Mouse (Mus musculus) cerebellum, postnatal 25 days (tissue): ENCODE measurements at regions not wholly inside any gene's neighbourhood (a gene's known extent, or its start where the extent isn't known, plus 50 kb on each side); places are given as distances from the start of the nearest gene placed in this dataset.

Experiments used
- DNase-seq, 2 experiments: peaks; one replicate each; pipeline ENCODE4 v3.0.0; 2021; ENCODE audit warnings: mixed read lengths in 2 of 2

DNA sequence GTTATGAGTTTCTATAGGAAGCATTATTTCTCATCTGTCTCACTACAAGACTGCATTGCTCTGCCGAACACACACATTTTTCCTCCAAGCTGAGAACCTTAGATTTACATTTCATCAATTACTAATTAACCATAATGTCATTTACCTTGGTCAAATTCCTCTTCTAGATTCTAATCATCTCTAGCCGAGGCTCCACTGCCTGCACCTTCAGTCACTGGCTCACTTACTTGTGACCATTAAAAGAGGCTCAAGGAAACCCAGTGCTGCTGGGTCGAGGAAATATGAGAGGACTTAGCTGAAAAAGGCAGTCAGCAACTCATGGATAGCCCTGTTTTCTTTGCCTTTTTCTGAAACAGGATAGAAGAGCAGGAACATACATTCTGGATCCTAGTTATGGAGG is 103.4 kb upstream of the Cited2 start:
- no peak for DNase-seq

DNA sequence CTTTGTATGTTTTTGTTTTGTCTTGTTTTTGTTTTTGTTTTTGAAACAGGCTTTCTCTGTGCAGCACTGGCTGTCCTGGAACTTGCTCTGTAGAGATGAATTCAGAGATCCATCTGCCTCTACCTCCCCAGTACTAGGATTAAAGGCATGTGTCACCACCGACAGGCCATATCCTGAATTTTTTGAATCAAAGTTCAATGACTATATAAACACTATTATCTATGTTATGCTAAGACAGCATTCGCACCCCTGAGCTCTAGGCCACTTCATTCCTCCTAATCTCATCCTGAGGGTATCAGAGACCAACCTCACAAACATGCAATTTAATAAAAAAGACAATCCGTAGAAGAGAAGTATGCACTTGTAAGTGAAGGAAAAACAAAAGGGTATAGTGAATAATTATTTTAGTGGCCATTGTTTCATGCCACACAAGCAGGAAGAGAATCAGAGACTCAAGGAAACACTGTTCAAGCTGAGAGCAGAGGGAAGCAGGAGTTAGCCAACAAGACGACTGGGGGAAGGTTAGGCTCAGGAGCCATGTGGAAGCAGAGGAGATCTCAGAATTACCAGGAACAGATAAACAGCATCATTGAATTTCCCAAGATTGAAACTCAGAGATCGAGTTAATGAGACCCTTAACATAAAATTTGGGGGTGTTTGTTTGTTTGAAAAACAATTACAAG is 101.2 kb upstream of the Cited2 start:
- no peak for DNase-seq

DNA sequence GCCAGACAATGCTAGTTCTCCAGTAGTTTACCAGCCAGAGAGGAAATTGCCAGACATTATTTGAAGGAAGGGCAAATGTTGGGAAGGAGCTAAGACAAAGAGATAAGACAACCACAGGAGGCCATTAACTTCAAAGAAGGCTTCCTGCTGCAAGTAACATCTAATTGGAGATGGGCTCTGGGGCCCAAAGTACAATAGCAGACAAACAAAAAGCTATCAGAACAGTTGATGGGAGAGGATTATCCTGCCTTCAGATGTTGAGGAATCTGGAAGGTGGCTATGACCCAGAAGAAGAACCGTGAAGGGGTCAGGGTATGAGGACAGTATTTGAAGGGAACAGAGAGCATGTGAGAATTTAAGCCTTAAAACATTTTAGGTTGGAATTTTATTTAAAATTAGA is 100.2 kb upstream of the Cited2 start:
- DNase-seq, result no peak

DNA sequence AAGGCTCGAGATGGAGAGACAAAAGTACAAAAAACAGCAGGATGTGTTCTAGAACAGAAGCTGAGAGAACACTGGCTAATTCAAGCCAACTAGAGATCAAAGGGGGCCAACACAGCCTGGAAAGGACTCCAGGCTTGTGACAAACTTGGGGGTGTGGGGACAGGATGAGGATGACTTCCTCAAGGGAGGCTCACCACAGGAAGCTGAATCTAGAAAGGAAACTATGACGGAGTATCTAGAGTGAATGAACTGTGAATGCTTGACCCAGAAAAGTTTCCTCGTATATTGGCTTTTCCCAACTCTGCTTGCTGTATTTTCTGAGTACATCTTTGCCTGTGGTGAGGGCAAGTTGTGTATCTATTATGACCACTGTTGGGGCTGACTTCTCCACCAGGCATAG is 93.3 kb upstream of the Cited2 start:
- no peak for DNase-seq

DNA sequence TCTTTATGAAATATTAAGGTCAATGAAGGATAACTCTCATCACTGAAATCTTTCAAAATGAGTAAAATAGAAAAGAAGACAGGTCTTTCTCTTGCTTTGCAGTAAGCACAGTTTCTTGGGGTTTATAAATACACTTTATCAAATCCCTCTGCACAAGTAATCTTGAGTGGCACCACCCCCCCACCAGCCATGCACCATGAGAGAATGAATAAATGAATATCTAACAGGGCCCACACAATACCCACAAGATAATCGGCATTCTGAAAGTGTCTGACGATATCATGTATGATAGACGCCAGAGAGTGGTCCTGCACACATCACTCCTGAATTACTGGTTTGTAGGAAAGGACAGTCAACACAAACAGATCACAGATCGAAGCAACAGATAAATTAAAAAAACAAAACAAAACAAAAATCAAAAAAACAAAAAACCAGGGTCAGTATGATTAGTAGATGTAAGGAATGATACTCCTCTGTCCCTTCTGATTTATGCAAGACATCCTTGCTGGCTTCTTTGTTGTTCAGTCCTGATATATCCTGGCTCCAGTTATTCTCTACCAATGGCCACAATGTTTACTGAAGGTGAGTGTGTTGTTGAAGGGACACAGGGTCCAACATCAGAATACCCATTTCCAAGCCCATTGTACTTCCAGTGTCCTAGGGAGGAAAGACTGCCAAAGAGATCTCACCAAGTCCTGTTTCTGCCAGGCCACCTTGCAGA is 92.0 kb upstream of the Cited2 start:
- DNase-seq, result no peak

DNA sequence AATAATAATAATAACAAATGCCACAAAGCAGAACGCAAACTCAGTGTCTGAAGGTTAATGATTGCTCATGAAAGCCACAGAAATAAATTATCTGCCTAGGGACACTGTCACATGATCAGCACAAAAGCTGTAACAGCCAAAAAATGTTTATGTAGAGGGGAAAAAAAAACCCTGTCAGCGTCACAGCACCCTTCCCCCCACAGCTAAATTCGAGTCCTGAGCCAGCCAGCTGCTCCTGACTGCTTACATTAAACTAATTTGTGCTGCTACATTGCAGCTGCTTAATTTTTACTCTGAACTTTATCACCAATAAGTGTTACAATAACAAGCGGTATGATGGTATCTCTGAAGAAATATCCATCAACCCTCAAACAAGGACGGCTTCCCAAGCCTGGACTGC is 91.2 kb upstream of the Cited2 start:
- DNase-seq, result no peak

DNA sequence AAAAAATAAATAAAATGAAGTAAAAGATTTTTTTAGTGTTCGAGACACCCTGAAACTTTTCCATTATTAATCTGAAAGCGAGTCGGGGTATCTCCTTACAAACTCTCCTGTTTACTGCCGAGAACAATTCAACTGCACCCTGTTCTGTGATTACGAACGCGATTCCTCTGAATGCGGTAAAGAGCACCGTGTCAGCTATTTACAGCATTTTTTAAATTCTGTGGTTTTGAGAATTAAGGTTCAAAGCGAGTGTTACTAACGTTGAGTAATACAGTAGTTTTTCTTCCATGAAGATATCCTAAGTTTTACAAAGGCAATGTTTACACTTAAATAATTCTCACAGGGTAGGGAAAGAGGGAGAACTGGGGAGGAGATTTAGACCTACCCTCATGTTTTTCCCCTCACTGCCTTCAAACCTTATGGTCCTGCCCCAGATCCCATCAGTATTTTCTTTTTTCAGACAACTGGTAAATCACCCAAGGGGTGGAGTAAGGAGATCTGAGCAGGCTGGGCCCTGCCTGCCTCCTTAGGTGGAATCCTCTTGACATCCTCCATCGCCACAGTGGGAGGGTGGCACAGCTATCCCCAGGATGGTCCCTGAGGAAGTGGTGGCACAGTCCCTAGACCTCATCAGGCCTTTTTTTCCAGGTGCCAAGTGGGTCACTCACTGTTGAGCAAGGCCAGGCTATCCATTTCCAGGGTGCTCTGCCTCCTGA is 89.9 kb upstream of the Cited2 start:
- no peak for DNase-seq

DNA sequence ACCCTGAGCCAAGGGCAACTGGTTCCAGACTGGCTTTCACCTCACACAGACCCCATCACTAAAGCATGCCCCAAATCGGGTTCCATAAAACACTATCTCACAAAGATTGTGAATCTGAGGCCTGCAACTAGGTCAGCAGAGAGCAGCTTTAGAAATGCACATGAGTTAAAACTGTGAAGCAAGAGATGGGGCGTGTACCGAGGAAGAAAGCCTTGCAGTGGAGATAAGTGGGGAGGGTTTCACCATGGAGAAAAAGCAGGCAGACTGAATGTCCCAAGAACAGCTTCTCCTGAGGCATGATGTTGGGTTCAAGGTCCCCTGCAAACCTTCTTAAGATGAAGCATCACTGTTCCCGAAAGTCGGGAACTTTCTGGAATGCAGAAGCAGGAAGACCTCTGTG is 77.7 kb upstream of the Cited2 start:
- no peak for DNase-seq

DNA sequence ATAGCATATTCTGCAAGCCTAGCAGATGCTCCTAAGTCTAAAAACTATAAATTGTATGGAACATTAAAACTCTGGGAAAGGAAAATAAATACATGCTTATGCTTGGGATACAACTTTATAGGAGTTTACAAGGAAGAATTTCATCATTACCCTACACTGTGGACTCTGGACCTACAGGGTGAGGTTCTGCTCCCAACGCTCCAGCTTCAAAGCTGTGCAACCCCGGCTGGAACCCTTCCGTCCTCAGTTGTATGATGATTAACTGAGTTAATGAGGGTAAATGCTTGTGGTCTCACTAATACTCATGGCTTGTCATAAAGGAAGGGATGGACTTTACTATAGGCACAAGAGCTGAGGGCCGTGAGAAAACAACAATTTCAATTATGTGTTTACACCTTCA is 76.6 kb upstream of the Cited2 start:
- no peak for DNase-seq

DNA sequence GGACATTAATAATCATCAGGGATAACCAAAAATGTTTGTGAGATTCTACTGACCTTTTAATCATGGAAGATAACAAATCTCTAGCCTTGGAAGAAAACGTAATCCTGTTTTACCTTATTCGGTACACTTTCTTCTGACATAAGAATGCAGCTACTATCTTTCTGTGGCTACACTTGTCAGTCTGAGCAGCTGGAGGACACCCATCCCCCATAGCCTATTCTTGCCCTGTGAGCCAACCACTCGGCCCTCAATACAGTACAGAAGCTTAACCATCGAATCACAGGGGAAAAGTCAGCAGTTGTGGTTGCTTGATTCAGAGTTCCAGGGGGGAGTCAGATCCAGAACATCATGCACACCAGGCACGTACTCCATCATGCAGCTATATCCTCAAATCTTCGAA is 74.9 kb upstream of the Cited2 start:
- DNase-seq, result no peak

DNA sequence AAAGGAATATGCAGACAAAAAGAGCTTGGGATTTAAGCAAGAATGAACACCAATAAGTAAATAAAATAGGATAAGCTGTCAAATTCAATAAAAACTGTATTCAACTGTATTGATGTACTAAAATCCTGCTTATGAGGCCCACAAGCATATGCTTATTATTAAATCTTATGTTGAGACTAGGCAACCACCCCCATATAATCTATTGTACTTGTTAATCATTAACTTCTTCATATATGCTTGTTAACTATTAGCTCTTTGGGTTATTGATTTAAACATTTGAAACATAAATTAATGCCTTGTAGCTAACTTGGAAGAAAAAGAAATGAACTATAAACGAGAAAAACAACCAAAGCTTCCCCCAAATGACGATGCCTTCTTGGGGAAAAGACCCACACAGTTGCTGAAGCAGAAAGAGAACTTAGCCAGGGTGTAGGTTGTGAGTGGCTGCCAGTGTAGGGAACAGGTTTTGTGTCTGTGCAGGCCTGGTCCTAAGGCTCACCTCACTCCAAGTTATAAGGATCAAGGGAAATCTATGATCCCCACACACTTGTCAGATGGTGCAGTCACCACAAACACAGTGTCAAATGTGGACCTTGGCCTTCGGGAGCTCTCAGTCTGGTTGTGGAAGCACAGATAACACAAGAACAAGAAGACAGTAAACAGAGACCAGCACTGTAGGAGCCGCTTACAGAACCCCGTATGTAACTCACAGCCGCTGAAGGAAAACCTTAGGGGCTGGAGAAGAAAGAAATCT is 71.8 kb upstream of the Cited2 start:
- no peak for DNase-seq

DNA sequence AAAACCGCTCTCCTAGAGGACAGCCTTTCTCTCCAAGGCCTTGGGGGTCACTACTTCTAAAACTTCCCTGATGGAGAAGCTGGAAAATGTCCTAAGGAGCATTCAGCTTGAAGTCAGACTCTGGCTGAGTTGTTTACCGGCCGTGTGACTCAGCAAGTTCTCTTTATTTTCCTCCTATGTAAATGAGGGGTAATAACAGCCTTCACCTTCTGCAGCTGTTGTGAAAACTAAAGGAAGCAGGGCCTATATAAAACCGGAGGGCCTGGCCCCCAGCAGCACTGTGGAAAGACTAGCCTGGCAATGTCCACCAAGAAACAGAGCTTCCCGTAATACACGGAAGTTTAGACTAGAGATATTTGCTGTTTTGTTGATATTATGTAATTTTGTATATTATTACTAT is 69.7 kb upstream of the Cited2 start:
- DNase-seq, result no peak

DNA sequence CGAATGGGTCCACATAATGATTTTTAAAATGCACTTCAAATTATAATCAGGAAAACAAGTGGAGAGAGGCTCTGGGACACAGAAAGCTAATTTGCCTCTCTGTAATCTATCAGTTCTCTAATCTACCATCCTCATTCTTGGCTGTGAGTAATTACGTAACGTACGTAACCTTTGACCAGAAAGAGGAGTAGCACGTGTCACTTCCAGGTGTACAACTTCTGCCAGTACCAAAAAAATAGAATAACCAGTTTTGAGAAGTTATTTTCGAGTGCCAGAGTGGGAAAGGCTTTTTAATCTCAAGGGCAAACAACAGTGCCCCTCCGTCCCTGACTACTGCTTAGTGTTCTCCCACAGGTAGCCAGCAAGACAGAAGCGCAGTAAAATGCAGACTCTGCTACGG is 69.2 kb upstream of the Cited2 start:
- DNase-seq, result no peak

DNA sequence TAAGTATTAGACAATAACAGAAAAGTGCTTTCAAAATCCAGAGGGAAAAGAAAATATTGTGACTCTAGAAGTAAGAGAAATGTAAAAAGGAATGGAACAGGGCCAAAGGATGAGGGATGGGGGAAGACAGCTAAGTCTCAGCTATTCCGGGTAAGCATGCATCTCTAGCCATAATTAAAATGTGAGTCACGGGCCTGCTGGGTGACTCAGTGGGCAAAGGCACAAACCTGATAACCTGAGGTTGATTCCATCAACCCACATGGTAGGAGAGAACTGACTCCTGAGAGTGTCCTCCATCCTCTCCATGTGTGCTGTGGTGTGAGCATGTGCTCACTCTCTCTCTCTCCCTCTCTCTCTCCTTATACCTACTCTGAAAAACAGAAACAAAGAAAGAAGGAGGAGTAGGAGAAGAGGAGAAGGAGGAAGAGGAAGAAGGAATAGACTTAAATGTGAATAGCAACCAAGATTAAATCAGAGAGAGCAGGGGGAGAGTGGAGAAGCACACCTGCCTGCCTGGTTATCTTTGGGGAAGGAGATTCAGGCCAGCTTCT is 68.6 kb upstream of the Cited2 start:
- DNase-seq, result no peak

DNA sequence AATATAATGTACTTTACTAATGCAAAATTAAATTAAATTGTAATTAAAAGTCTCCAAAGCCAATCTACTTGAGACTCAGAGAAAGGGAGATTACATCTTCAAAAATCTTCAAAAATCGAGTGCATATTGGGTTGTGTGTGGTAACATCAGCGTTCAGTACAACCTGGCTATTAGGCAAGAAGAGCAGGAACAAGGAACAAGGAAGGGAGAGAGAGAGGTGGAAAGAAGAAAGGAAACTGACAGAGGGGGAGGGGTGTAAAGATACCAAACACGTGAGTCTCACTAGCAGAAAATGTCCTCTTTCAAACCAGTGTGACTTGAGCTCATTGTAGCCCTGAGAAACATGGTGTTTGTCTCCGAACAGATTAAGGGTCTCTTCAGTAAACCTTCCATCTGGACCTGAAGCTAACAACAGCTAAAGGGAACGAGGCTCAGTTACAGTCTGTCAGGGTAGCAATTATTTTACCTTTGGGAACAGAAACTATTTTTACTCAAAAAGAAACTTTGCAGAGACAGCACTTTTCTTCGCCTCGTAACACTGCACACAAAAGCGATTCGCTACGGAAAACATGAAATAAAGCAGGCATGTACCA is 67.5 kb upstream of the Cited2 start:
- DNase-seq, result no peak

DNA sequence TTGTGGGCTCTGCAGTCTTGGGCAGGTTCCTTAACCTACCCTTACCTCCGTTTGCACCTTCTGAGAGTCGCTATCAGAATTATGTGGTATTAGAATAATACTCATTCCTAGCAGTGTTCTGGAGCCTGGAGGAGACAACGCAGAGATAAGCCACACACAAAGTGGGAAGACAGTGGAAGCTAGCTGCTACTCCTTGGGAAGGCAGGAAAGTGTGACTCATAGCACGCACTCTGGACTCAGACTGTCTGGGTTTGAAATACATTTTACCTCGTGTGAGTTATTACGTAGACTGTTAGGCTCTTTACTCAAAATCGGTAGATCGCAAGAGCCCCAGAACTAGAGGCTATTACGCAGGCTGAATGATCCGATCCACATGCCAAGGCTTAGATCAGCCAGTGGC is 66.7 kb upstream of the Cited2 start:
- DNase-seq, result no peak

DNA sequence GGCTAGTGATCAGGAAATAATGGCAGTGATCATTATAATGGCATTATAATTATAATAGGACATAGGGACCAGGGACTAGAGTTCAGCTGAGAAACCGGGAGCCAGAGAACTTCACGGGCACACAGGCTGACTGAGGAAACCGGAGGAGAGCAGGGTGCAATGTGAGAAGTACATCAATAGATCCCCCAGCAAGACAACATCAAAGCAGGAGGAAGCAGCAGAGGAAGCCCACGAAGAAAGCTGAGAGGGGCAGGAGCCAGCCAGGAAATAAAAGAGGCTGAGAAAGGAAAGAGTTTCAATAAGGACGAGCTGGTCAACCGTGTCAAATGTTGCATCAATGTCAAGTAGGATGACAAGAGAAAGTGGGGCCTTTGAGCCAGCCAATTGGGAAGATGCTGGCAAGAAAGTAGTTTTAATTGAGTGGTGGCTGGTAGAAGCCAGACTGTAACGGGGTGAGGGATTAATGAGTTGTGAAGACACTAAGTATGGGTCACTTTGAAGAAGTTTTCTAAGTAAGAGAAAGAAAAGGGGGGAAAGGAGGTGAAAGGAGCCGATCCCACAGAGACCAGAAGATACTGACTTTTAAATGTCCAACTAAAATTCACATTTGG is 66.0 kb upstream of the Cited2 start:
- DNase-seq, result no peak

DNA sequence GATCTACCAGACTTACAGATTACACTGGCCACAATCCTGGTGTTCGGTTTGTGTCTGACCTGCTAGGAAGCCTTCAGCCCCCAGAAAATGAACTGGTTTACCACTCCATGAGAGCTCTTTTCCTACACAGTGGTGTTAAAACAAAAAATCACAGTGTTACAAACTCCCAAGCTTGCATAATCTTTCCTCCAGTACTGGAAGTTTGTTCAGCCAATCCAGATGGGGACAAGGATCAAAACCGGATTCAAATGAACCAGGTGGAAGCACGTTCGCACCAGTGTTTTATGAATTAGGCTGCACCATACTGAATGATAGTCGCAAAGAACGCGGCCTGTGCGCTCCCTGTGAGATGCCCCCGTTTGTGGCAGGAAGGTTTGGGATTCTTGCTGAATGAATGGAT is 63.4 kb upstream of the Cited2 start:
- no peak for DNase-seq

DNA sequence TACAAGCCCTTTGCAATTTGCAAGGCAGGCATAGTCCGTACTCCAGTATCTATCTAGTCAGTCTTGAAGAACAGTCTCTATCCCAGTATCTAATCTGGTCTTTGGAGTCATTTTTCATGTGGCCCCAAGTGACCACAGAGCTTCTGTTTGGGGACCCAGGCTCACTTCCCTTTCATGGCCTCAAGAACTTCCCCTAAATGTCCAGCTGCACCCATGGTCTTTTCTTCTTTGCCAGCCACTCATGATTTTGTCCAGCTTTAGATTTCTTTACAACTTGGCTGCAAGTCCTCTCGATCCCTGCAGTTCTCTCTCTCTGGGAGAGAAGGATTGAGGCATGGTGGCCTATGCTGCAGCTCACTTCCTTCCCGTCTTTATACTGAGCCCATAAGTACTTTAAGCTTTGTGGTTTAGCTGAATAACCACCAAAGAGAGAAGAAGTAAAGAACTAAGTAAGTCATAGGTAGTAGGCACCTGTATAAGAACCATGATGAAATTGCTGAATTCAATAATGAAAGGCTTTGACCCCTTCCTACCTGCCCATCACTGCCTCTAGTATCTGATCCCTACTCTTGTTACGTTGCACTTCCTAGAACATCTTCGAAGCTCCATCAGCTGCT is 62.1 kb upstream of the Cited2 start:
- DNase-seq, result no peak

DNA sequence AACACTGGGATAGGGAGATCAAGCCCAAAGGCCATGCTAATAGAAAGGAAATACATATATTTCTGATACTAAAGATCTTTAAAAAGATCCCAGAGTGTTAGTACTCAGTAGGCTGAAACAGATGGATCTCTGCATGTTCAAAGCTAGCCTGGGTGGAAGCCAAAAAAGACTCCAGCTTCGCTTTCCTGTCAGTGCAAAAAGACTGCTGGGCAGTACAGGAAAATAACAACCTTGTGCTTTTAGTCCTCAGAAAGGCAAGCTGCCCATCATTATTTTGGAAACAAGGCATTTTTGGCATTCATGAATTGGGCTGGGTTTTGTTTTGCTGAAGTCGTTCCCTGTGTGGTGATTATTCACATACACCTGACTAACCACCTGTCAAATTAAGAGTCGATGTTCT is 56.9 kb upstream of the Cited2 start:
- peak; percentile 16 to 43 for DNase-seq

DNA sequence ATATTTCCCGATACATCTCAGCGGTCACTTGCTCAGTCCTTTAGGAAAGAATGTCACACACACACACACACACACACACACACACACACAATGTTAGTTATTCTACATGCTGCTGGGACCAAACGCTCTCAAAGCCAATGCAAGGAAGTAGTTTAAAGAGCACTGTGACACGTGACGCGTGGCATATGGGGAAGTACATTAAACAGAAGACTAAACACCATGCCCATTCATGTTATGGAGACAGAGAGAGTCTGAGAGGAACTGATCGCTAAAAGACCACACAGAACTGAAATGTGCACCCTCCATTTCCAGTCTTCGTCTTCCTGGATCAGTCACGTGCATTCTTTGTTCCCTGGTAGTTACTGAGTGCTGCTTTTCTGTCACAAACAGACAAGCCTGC is 53.6 kb upstream of the Cited2 start:
- DNase-seq, result no peak
